Mouse (Mus musculus): ENCODE results near the gene Pcdh15. TPM values are rescaled to one million over a fixed set of nuclear protein-coding genes. Genes with fewer than 3 reads are reported as not detected.

Pcdh15 gene
- polyA plus RNA-seq, 1 experiment from 2014 or later: 2.6 TPM

DNA sequence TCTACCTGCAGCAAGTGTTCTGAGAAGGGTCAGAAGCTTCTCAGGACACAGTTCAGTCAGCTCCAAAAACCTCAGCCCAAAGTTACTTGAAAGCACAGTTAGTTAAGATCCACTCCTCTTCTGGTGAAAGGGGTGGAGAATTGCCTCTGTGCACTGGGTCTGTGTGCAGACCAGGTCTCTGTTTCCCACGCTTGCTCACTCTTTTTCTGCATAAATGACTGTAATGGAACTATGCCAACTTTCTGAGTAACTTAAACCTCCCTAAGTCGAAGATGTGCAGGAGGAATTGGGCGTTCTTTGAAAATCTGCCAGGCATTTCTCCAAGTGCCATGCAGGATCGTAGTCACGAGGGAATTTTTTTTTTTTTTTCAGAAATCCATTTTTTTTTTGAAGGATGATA is 830.6 kb downstream of the Pcdh15 start:
- Histone ChIP-seq H3K4me2 (replicated peaks) (no peak overlapping the region), H3K27me3 (no peaks in the 10 kb centered on the region), H3K4me1 (no peaks in the 10 kb centered on the region), H3K27ac (no peak overlapping the region), H3K9me3 (no peaks in the 10 kb centered on the region), H3K4me3 (no peak overlapping the region), H3K9ac (no peak overlapping the region), H3K36me3 (no peaks in the 10 kb centered on the region)
- ATAC-seq (ENCODE audit: low FRiP score, low read depth): no peak; the same call in 1 of the 2 replicates
- WGBS: 57% methylated on average over 5 of the region's 5 CpGs

DNA sequence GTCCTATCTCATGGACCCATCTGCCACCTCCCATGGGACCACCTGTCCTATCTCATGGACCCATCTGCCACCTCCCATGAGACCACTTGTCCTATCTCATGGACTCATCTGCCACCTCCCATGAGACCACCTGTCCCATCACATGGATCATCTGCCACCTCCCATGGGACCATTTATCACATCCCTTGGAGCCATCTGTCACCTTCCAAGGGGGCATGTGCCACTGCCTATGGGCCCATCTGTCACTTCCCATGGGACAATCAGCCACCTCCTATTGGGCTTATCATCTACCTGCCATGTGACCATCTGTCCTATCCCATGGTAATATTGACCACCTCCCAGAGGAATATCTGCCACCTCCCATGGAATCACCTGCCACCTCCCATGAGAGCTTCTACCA is 832.0 kb downstream of the Pcdh15 start:
- Histone ChIP-seq H3K27me3 (no peaks in the 10 kb centered on the region), H3K4me2 (replicated peaks) (no peak overlapping the region), H3K27ac (no peak overlapping the region), H3K9me3 (no peaks in the 10 kb centered on the region), H3K4me1 (no peaks in the 10 kb centered on the region), H3K9ac (no peak overlapping the region), H3K36me3 (no peaks in the 10 kb centered on the region), H3K4me3 (no peak overlapping the region)
- no peak for ATAC-seq (ENCODE audit: low FRiP score, low read depth)

DNA sequence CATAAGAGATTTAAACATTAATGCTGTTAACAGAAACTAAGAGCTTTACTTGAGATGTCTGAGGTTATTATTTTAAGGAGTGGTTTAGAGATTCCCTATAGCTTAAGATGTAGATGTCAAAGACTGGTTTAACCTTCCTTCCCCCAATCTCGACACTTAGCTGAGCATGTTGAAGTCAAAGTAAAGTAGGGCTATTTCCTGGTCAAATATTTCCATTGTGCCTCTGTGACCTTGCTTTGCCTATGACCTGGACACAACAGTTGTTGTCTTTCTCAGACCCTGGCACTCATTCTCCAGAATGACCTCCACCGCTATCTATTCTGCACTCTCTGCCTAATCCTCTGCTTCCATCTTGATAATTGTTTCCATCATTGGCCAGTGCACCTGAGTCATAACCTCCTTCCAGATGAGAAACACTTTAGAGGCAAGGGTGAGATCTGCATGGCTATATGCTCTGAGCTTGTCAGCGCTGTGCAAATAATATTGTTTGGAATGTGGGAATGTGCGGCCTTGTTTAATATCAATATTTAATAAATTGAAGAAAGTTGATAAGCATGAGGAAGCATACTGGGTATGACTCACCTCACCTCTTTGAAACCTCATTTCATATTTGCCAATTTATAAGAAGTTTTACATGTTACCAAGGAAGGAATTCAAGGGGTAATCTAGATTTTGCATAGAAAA is 833.0 kb downstream of the Pcdh15 start:
- H3K4me2 ChIP-seq (replicated peaks): no peak overlapping the region
- H3K27ac ChIP-seq: no peak overlapping the region
- no peak overlapping the region for H3K9ac ChIP-seq
- WGBS: 93% methylated on average over 4 of the region's 4 CpGs
- no peak for ATAC-seq (ENCODE audit: low FRiP score, low read depth)
- no peak overlapping the region for H3K4me3 ChIP-seq
- H3K4me1 ChIP-seq: no peaks in the 10 kb centered on the region
- no peaks in the 10 kb centered on the region for H3K36me3 ChIP-seq
- H3K9me3 ChIP-seq: no peaks in the 10 kb centered on the region
- H3K27me3 ChIP-seq: no peaks in the 10 kb centered on the region

- no peak overlapping the region for H3K4me2 ChIP-seq (replicated peaks)
- no peaks in the 10 kb centered on the region for H3K36me3 ChIP-seq
- 73% methylated on average over 5 of the region's 5 CpGs for WGBS
- H3K9me3 ChIP-seq: no peaks in the 10 kb centered on the region
- H3K4me1 ChIP-seq: no peaks in the 10 kb centered on the region
- no peaks in the 10 kb centered on the region for H3K27me3 ChIP-seq
- H3K9ac ChIP-seq: no peak overlapping the region
- no peak overlapping the region for H3K27ac ChIP-seq
- no peak for ATAC-seq (ENCODE audit: low FRiP score, low read depth)
- H3K4me3 ChIP-seq: no peak overlapping the region
Observed at GRCm38 (mm10) chr10:73936121-73936520, 837.0 kb downstream of the Pcdh15 start.

GRCm38 (mm10) chr10:73938989-73939388 is 839.8 kb downstream of the Pcdh15 start:
- Histone ChIP-seq H3K4me1 (no peaks in the 10 kb centered on the region), H3K4me2 (replicated peaks) (no peak overlapping the region), H3K9ac (no peak overlapping the region), H3K36me3 (no peaks in the 10 kb centered on the region), H3K4me3 (no peak overlapping the region), H3K27me3 (no peaks in the 10 kb centered on the region), H3K27ac (no peak overlapping the region), H3K9me3 (no peaks in the 10 kb centered on the region)
- ATAC-seq (ENCODE audit: low FRiP score, low read depth): no peak
- 70% methylated on average over 3 of the region's 3 CpGs for WGBS

GRCm38 (mm10) chr10:73947799-73948198 is 848.7 kb downstream of the Pcdh15 start:
- Histone ChIP-seq H3K27me3 (no peaks in the 10 kb centered on the region), H3K9ac (no peak overlapping the region), H3K36me3 (no peaks in the 10 kb centered on the region), H3K27ac (no peak overlapping the region), H3K4me1 (no peaks in the 10 kb centered on the region), H3K9me3 (no peaks in the 10 kb centered on the region), H3K4me2 (replicated peaks) (no peak overlapping the region), H3K4me3 (no peak overlapping the region)
- no peak for ATAC-seq (ENCODE audit: low FRiP score, low read depth)
- 87% methylated on average over 2 of the region's 2 CpGs for WGBS

GRCm38 (mm10) chr10:73953362-73953761 is 854.2 kb downstream of the Pcdh15 start:
- Histone ChIP-seq H3K9ac (no peak overlapping the region), H3K4me2 (replicated peaks) (no peak overlapping the region), H3K4me1 (no peaks in the 10 kb centered on the region), H3K27me3 (no peaks in the 10 kb centered on the region), H3K27ac (no peak overlapping the region), H3K4me3 (no peak overlapping the region), H3K9me3 (no peaks in the 10 kb centered on the region), H3K36me3 (no peaks in the 10 kb centered on the region)
- no peak for ATAC-seq (ENCODE audit: low FRiP score, low read depth)
- WGBS: 85% methylated on average over 4 of the region's 4 CpGs

DNA sequence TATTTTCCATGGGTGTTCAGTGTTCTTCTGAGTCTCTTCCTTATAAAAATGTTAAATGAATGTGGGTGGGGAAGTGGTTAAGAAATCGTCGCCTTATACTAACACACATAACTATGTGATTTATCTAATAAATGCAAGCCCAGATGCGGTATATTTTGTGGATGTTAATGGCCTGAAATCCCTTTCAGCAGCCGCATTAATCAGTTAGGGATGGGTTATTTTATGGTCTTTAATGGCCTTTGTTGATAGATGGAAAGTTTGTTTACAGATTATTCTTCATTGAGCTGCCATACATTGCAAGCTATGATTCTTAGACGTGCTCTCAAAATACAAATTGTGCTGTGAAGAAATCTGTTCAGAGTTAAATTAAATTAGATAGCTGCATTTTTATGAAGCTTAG is 884.9 kb downstream of the Pcdh15 start:
- Histone ChIP-seq H3K4me2 (replicated peaks) (no peak overlapping the region), H3K36me3 (no peaks in the 10 kb centered on the region), H3K4me3 (no peak overlapping the region), H3K9ac (no peak overlapping the region), H3K4me1 (no peaks in the 10 kb centered on the region), H3K27me3 (no peaks in the 10 kb centered on the region), H3K9me3 (no peaks in the 10 kb centered on the region), H3K27ac (no peak overlapping the region)
- WGBS: 63% methylated on average over 5 of the region's 5 CpGs
- no peak for ATAC-seq (ENCODE audit: low FRiP score, low read depth)

- Histone ChIP-seq H3K4me1 (no peaks in the 10 kb centered on the region), H3K27me3 (no peaks in the 10 kb centered on the region), H3K4me2 (replicated peaks) (no peak overlapping the region), H3K9ac (no peak overlapping the region), H3K9me3 (no peaks in the 10 kb centered on the region), H3K27ac (no peak overlapping the region), H3K36me3 (no peaks in the 10 kb centered on the region), H3K4me3 (no peak overlapping the region)
- ATAC-seq (ENCODE audit: low FRiP score, low read depth): no peak
- WGBS: 49% methylated on average over 1 of the region's 1 CpGs
Observed at GRCm38 (mm10) chr10:74008836-74009235, 909.7 kb downstream of the Pcdh15 start.

GRCm38 (mm10) chr10:74023091-74023490 is 923.9 kb downstream of the Pcdh15 start:
- Histone ChIP-seq H3K4me3 (no peak overlapping the region), H3K4me2 (replicated peaks) (no peak overlapping the region), H3K27ac (no peak overlapping the region), H3K9ac (no peak overlapping the region), H3K9me3 (no peaks in the 10 kb centered on the region), H3K36me3 (no peaks in the 10 kb centered on the region), H3K4me1 (no peaks in the 10 kb centered on the region), H3K27me3 (no peaks in the 10 kb centered on the region)
- WGBS: 66% methylated on average over 1 of the region's 1 CpGs
- ATAC-seq (ENCODE audit: low FRiP score, low read depth): no peak

DNA sequence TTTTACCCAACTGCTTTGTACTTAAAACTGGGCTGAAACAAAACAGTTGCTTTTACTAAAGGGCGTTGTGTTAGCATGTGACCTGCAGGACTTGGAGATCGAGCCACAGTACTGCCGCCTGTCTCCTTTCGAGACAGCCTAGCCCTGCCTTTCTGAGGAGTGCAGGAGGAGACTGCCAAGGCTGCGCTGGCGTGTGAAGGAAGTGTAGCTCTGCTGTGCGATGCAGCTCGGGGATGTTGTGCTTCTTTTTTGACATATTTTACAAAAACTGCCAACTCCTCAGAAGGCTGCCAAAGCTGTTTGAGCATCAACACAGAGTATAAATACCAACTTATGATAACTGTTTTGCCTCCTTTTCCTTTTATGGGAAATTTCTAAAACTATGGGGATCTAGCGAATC is 953.9 kb downstream of the Pcdh15 start:
- Histone ChIP-seq H3K36me3 (no peaks in the 10 kb centered on the region), H3K27me3 (no peaks in the 10 kb centered on the region), H3K9me3 (no peaks in the 10 kb centered on the region), H3K27ac (no peak overlapping the region), H3K9ac (no peak overlapping the region), H3K4me3 (no peak overlapping the region), H3K4me1 (no peaks in the 10 kb centered on the region), H3K4me2 (replicated peaks) (no peak overlapping the region)
- WGBS: 62% methylated on average over 9 of the region's 9 CpGs
- ATAC-seq (ENCODE audit: low FRiP score, low read depth): no peak

DNA sequence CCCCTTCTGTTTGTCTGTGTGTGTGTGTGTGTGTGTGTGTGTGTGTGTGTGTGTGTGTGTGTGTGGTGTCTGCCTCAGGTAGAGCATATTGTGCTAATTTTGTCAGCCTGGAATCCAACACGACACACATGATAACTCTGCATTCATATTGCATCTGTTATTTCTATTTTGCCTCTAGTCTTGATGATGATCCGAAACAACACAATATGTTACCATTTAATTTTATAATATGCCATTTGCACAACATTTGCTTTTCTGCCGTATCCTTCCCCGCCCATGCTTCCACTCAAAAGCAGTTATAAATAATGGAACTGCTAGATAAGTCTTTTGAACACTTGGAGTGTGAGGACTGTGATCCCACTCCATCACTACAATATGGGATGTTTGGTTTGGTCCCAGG is 987.5 kb downstream of the Pcdh15 start:
- no peaks in the 10 kb centered on the region for H3K9me3 ChIP-seq
- no peak for ATAC-seq (ENCODE audit: low FRiP score, low read depth)
- no peak overlapping the region for H3K27ac ChIP-seq
- WGBS: 81% methylated on average over 4 of the region's 4 CpGs
- no peak overlapping the region for H3K9ac ChIP-seq
- H3K4me2 ChIP-seq (replicated peaks): no peak overlapping the region
- H3K4me1 ChIP-seq: no peaks in the 10 kb centered on the region
- H3K27me3 ChIP-seq: no peaks in the 10 kb centered on the region
- H3K4me3 ChIP-seq: no peak overlapping the region
- H3K36me3 ChIP-seq: no peaks in the 10 kb centered on the region

- no peaks in the 10 kb centered on the region for H3K27me3 ChIP-seq
- H3K4me1 ChIP-seq: no peaks in the 10 kb centered on the region
- no peak for ATAC-seq (ENCODE audit: low FRiP score, low read depth)
- 97% methylated on average over 1 of the region's 1 CpGs for WGBS
- no peak overlapping the region for H3K27ac ChIP-seq
- H3K4me2 ChIP-seq (replicated peaks): no peak overlapping the region
- H3K36me3 ChIP-seq: no peaks in the 10 kb centered on the region
- no peak overlapping the region for H3K9ac ChIP-seq
- H3K4me3 ChIP-seq: no peak overlapping the region
- no peaks in the 10 kb centered on the region for H3K9me3 ChIP-seq
Observed at GRCm38 (mm10) chr10:74098296-74098695, 999.2 kb downstream of the Pcdh15 start.
